Mouse (Mus musculus) right cerebral cortex, postnatal 10 days (tissue): Measurements from ENCODE around the gene Usp10.

Experiments used
- DNase-seq, 2 experiments: peaks; one replicate each; pipeline ENCODE4 v3.0.0; 2021; ENCODE audit warnings: low spot score in 2 of 2

The Usp10 gene

DNA sequence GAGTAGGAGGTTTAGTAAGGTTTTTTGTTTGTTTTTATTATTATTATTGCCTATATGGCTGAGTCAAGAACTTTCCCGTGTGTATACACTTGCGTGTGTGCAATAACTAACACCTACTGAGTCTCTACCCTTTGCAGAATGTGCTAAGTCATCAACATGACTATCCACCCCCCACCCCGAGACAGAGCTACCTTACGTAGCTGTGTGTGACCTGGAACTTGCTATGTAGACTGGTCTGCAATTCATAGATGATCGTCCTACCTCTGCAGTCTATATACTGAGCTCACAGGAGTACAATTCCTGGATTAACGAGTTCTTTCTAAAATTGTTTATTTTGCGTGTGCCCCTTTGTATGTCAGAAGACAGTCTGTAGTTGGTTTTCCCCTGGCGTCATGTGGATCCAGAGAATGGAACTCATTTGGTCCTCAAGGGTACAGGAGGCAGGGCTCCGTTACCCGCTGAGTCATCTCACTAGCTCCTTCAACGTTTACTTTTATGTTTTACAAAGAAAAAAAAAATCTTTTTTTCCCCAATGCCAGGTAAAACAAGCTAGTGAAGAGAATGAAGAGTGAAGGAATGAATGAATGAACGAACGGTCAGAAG lies at the start of gene Usp10:
TSS of gene Usp10 (plus strand) at position 417 of the 603 bp plus-strand sequence.
- DNase-seq = no peak

DNA sequence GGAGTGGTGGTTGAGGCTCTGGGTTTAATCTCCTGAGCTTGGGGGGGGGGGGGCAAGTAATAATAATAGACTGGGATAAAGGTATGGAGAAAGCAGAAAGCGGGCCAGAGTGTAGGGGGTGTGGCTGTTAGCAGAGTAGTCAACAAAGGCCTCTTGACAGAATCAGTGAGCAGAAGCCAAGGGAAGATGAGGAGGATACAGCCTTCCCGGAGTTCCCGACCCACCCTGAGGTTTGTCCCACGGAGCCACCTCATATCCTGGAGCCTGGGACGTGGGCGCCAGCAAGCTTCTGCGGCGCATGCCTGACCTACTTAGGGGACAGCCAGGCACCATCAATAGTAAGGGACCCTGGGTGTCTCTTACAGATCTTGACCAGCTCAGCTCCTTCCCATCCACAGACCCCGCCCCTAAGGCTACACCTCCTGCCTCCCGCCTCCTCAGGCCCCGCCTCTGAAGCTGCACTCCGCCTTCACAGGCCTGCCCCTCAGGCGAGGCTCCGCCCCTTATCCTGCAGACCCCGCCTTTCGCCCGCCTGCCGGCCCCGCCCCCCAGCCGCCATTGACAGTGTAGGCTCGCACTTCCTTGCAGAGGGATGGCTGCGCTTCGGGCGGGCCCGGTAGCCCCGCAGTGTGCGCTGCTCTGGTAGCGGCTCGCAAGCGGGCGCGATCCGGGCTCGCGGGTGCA lies 48.3 kb upstream of the Usp10 start, which contains the start of gene Klhl36:
TSS of gene Klhl36 (plus strand) at position 561 of the 684 bp plus-strand sequence.
- DNase-seq = peak; percentile 96 to 97

DNA sequence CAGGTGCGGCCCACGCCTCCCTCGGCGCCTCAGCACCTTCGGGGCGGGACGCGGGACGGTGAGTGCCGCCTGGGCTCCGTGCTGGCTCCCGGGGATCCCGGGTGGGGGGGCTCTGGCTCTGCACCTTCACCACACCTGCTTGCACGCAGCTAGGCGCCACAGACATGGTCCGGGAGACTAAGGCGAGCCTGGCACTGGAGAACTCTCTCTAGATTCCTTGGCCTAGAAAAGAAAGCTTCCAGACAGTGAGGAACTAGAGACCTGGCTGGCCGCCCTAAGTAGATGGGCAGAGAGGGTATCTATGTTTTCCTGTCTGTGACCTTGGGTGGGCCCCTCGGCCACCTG lies 47.8 kb upstream of the Usp10 start:
- no peak for DNase-seq

DNA sequence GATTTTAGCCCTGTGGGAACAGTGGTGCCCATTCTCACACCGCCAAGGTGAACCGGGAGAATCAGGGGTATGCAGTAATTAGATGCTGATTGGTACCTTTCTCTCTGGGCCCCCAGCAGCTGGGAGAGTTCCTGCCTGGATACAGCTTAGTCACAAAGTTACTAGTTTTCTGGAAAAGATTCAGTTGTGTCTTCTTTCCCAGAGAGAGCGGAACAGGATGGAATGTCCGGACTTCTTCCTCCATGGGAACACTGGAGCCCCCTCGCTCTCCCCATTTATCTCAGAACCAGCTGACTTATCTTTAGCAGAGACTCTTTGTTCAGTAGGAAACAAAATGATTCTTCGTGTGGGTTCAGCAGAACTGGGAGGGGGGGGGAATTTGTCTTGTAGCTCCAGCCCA lies 47.4 kb upstream of the Usp10 start:
- no peak for DNase-seq

DNA sequence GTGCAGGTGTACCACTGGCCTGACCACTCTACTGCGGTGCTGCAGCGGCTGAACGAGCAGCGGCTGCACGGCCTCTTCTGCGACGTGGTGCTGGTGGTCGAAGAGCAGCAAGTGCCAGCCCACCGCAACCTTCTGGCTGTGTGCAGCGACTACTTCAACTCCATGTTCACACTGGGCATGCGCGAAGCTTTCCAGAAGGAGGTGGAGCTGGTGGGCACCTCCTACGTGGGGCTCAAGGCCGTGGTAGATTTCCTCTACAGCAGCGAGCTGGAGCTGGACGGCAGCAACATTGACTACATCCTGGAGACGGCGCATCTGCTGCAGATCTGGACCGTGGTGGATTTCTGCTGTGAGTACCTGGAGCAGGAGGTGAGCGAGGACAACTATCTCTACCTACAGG lies 40.5 kb upstream of the Usp10 start:
- no peak for DNase-seq

DNA sequence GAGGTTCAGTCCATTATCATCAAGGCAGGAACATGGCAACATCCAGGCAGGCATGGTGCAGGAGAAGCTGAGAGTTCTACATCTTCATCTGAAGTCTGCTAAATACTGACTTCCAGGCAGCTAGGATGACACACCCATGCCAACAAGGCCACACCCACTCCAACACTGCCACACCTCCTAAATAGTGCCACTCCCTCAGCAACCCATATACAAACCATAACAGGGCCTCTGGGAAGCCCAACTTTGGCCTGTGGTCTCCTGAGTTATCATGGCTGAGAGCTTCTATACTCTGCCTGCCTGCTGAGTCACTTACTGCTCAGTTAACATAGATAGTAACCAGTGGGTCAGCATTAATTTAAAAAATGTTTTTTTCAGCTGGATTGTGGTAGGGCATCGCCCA lies 37.0 kb upstream of the Usp10 start:
- DNase-seq = no peak

DNA sequence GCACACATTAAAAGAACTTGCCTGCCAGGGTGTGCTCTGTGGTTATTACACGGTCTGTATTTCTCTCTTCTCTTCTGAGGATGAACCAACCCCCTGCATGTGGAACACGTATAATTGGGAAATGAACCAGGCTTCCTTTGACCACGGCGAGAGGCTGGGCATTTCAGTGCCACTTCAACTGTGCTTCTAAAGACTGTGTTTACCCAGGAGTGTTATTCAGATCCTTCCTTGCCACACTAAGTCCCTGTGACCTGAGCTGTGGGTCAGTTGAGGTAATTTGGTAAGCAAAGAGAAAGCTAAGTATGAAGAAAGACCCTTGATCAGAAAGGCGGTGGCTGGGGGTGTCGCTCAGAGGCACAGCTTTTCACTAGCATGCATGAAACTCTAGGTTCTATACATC lies 28.9 kb upstream of the Usp10 start:
- DNase-seq = no peak

DNA sequence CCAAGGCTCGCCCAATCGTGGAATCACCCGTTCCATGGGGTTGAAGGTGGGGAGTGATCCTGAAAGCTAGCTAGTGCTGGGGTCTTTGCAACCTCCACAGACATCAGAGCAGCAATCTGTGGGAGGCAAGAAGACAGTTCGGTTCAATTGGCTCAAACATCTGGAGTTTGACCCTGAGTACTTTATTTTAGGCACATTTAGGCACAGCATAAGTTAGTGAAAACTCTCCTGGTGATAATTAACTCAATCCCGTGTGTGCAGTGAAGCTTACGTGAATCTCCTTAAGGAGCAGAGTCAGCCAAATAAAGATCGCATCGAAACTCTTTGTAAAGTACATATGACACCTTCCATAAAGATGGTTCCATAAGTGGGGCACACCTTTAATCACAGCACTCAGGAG lies 28.2 kb upstream of the Usp10 start:
- DNase-seq = no peak

DNA sequence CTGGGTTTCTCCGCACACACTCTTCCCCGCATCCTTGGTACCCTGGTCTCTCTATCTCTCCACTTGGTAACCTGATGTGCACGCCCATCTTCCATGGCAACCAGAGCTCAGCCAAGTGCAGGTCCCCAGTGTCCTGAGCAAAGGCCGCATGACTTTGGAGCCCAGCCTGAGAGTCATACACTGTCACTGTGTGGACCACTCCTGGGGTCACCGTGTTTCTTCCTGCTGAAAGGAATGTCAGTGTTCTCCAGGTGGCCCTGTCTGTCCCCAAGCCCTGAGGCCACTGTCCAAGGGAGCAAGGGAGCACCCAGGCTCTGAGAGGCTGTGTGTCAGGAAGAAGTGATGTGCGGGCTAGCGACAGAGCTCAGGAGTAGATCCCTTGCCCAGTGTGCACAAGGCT lies 26.9 kb upstream of the Usp10 start:
- no peak for DNase-seq

DNA sequence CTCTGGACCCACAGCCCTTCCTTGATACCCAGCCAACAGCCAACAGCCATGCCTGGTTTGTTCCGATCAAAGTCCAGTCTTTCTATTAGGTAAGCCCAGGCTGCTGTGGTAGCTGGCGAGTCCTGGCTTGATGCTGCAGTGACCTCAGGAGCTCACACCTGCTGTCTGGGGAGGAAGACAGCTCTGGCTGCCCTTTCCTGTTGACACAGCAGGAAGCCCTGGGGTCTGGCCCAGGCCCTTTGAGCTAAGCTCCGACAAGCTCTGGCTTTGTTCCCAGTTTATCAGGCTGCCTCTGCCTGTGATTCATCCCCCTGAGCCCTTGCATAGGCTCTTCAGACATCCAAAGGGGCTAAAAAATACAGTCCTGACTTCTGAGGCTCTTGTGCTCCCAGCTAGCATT lies 24.5 kb upstream of the Usp10 start:
- DNase-seq = peak; percentile 47 to 49

DNA sequence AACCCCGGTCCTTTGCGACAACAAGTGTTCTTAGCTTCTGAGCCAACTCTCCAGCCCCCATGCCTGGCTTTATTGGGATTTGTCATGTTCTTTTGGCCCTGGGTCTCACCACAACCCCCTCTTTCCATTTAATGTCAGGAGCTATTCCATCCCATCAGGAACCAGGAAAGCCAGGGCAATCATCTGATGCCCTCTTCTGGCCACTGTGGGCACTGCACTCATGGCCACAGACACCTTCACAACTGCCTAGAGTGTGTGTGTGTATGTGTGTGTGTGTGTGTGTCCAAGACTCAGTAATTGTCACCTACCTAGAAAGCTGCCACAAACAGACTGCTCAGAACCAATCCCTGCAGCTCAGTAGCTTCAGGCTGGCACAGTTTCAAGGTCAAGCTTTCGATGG lies 23.0 kb upstream of the Usp10 start:
- DNase-seq = peak in 1 of 2 experiments; percentile 43

DNA sequence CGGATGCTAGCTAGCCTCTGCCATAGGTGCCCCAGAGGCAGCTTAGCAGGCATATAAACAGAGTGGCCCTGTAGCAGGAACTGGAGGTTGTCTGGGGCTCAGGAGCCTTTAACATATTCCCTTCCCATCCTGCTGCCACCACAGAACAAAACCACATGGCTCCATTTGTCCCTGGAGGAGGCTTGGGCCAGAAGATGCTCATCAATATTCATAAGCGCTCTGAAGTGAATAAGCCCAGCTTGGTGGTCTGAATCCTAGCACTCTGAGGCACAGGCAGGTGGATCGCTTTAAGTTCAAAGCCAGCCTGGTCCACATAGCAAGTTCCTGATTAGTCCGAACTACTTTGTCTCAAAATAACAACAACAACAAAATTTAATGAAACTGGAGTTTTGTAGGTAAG lies 22.1 kb upstream of the Usp10 start:
- no peak for DNase-seq

DNA sequence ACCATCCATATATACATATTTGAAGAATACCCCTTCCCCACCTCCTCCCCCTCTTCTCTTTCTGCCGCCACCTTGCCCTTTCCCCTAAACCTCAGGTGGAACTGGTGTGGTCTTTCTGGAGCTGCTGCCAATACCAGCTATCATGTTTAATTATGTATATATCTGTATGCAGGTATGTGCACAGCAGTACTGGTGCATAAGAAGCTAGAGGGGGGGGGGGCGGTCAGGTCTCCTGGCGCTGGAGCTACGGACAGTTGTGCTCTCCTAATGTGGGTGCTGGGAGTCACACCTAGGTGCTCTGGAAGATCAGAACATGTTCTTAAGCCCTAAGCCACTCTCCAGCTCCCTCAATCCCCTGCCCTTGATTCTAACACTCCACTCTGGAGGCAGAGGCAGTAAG lies 13.1 kb upstream of the Usp10 start:
- DNase-seq = no peak

DNA sequence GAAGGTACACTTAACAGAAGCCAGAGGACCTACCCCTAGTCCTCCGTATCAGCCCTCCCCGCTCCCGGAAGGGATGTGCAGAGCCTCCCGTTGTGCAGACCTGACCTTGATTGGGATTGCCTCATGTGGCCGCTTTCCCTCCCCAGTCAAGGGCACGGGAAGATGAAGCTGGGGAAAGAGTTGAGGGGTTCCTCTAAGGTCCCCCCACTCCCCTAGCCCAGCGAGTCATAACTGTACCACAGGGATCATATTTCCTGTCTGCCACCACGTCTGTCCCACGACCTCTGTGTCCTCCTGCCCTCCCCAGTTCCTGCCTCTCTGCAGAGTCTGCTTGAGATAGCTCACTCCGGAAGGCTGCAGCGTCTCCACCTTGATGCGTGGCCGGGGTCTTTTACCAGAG lies 12.2 kb upstream of the Usp10 start:
- no peak for DNase-seq

DNA sequence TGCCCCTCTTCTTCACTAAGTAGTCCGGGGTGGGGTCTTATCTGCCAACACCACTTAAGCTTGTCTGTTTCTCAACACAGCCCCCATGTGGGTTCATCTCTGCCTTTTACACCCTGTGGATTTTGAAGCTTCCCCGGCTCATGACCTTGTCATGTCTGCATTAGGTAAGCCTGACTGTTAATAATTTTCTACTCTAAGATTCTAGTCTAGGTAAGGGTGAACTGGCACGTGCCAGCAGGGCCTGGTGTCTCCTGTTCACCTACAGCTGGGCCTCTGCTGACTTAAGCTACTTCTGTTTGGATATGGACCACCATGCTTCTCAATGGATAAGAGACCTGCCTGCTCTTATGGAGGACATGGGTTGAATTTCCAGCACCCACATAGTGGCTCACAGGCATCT lies 8.8 kb upstream of the Usp10 start:
- no peak for DNase-seq

DNA sequence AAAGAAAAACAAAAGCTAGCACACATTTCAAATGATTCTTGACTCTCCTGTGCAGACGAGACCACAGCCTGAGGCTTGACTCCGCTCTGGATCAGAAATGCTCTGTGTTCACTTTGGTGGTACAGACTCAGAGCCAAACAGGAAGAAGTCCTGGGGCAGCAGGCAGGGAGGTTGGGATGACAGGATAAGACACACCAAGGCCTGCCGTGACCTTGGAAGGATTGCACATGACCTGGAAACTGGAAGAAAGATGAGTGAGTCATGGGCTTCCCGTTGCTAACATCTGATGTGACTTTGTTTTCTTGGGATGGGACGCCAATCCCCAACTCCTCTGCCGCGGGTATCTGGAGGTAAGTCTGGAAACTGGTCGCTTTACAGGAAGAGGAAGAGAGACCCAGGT lies 8.2 kb upstream of the Usp10 start:
- no peak for DNase-seq

DNA sequence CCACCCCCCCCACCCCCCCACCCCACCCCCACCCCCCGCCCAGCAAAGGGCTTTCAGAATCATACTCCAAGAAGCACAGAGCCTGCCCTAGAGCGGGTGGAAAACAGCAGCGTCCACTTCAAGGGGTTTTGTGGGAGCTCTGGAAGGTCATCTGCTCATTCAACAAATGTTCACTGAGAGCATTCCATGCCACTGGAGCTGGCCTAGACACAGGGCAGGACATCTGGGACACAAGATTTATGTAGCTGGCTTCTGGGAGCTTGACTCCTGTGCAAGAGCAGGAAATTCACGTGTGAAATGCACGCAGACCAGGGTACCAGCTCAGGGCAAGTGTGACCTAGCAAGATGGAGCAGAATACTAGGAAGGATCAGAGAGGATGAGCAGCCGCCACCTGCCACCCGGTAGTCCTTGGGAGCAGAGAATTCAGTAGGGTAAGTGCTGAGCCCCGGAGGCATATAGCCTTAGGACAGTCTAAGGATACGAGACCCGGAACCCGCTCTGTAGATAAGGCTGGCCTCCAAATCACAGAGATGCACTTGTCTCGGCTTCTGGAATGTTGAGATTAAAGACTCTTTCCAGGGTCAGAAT lies 5.7 kb upstream of the Usp10 start:
- no peak for DNase-seq

DNA sequence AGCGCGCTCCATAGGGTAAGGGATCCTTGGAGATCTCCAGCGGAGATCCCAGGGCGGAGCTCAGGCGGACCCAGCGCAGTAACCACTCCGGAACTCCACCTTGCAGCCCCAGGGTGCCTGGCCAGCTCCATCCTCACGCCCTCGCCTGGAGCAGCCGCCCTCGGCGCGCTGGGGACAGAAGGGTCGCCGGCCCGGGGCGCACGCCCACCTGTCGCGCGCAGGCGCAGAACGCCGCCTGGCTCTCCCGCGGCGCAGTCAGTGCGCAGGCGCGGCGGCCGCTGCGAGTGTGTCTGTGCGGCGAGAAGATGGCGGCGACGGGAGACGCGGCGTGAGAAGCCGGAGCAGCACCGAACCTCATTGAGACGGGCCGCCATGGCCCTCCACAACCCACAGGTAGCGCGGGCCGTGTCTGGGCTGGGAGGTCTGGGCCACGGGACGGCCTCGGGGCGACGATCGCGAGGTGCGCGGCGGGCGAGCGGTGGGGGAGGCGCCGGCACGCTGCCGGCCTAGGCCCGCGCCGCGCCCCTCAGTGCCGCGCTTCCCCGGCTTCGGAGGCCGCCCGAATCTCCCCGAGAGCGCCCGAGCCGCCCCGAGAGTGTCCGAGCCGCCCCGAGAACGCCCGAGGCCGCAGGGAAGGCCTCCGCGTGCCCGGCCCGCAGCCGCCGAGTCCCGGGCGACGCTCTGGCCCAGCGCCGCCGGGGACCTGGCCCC lies 542 bp downstream of the Usp10 start, which contains the start of gene Gm20388:
TSS of gene Gm20388 (plus strand) at position 295 of the 711 bp plus-strand sequence.
- peak; percentile 92 to 93 for DNase-seq

DNA sequence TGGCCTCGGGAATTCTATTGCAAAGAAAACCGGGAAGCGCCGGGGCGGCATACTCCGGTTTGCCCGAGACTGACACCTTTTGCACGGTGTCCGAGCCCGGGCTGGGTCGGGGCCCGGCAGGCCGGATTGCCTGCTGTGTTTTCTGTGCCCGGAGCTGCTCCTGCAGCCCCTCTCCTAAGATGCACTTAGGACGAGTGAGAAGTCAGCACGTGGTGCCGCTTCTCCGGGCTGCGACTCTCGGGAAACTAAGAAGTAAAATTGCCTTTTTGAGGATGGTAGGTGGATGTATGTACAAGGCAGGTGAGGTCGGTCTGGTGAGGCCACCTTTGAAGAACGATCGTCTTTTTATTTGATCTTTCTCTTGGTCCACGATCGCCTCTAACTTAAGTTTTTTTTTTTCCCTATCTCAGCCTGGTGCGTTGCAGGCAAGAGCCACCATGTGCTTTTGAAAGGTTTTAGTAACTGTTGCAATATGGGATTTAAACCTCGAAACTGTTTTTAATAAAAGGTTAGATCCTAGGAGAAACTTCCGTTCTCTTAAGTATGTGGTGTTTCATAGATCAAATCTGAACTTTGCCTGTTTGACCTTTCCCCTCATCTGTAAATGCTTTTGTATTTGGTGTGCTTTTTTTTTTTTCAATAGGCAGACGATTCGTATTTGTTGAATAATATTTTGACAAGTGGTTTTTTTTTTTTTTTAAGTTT lies 1.2 kb downstream of the Usp10 start:
- no peak for DNase-seq

DNA sequence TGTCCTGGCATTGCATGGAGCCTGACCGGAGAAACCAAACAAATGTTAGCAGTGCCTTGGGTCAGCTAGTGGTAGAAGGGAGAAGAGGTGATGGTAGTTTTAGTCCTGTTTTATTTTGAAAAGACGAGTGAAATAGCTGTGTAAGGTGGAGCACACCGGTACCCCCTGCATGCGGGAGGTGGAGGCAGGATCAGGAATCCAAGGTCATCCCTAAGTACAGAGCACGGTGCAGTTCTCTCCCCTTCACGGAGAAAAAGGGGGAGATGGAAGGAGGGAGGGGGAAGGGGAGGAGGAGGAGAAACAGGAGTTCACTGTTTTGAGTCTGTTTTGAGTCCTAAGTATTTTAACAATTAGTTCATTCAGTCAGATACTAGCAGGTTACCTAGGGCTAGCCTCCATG lies 2.5 kb downstream of the Usp10 start:
- DNase-seq = no peak

DNA sequence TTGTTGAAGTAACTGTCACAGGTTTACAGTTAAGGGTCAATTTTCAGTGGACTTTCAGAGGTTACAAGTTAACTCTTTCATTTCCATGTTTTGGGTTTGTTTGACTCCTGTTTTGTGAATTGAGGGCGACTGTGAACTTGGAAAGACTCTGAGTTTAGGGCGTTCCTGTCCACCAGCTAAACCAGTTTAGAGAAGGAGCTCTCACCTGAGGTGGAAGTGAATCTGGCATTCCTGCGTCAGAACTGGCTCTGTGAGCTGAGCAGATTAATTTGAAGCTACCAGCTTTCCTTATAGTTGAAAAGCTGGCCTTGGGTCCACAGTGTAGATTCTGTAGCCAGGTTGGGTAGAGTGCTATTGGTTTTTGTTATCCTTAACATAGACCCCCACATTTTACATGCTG lies 3.0 kb downstream of the Usp10 start:
- DNase-seq = no peak

DNA sequence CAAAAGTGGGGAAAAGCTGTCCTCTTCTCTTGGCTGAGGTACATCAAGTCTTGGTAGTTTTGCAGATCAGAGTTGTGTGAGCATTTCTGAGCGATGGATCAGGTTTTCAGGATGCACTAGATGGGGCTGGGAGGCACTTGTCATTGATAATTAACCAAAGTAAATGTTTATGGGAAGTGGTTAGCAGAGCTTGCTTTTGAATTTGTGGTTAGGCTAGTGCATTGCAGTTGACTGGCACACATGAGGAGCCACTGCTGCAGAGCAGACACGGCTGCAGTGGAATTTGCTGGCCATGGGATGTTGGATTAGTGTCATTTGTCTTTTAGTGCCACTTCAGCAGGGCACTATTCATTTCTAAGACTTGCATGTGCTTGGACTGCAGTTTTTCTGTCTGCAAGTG lies 4.0 kb downstream of the Usp10 start:
- no peak for DNase-seq
